Mouse (Mus musculus): ENCODE data around the gene Plekhh2. TPM values are rescaled to one million over a fixed set of nuclear protein-coding genes. Genes with fewer than 3 reads are reported as not detected.

Plekhh2 gene
- total and polyA plus RNA-seq, 3 experiments, result 0.21 to 1.7 (median 1.1) TPM

DNA sequence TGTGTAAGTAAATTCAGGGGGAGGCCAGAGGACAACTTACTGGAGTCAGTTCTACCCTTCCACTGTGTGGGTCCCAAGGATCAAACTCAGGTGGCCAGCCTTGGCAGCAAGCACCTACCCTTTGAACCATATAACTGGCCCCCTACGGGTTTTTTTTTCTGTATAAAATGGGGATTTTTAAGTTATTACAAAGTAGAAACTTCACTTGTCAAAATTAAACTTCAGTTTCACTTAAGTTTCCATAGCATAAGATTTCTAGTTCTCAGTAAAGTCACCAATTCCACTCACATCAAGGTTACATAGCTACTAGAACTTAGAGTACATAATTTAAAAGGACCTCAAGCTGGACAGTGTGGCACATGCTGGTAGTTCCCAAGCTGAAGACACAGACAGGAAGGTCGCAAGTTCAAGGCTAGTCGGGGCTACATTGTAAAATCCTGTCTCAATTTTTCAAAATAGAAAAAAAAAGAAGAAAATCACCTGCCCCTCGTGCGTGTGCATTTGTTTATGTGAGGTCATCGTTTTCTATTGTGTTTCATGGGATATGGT lies 104.9 kb downstream of the Plekhh2 start (continued):
- peak; percentile 51; the same call in 1 of the 2 replicates for TF ChIP-seq ZNF384 (IDR thresholded peaks at IDR 0.05; ENCODE audit: low read depth, low read length)
- TF ChIP-seq BHLHE40 (IDR thresholded peaks at IDR 0.05; ENCODE audit: low read depth, low read length), result peak; percentile 59
- 0 out of 2 replicates have a peak, but pooled peaks have one; percentile 42 for TF ChIP-seq EP300 (IDR thresholded peaks at IDR 0.05; ENCODE audit: low read length)
- TF ChIP-seq GABPA (IDR thresholded peaks at IDR 0.05; ENCODE audit: insufficient replicate concordance, low read depth, low read length), result no peak
- peak; percentile 42; the same call in 1 of the 2 replicates for TF ChIP-seq MEF2A (IDR thresholded peaks at IDR 0.05; ENCODE audit: borderline replicate concordance, low read depth, low read length)
- no peak for TF ChIP-seq ZKSCAN1 (IDR thresholded peaks at IDR 0.05; ENCODE audit: borderline replicate concordance, low read depth, low read length)
- no peak for TF ChIP-seq CHD2 (IDR thresholded peaks at IDR 0.05; ENCODE audit: low read length)
- peak; percentile 50; the same call in 1 of the 2 replicates for TF ChIP-seq ELF1 (IDR thresholded peaks at IDR 0.05; ENCODE audit: low read depth, low read length)

DNA sequence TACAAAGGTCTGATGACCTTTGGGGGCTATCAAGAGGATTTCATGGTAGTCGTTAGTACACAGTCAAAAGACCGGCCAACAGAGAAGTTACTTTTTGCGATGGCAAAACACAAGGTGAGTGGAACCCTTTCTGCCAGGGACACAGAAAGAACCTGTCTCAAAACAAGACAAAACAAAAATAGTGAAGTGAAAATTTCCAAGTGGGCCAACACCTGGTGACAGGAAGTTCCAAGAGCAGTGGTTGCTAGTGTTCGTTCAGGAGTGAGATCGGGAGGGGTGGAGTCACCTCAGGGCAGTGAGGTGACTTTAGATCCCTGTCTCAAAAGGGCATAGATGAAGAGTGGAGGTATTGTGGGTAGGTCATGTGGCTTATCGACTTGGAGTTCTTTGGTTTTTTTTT lies 106.3 kb downstream of the Plekhh2 start:
- dilution Hi-C loops (cut with MboI; ENCODE audit: extremely low pct_ligation_motif_present, extremely low pct_unique_long_range_greater_than_20kb, low sequenced_read_pairs) (no loop called here), in situ Hi-C loops (cut with MboI; ENCODE audit: low pct_ligation_motif_present, low pct_unique_long_range_greater_than_20kb, low sequenced_read_pairs) (no loop called here)
- TF ChIP-seq SMC3 (IDR thresholded peaks at IDR 0.05; ENCODE audit: low read depth, low read length), result no peak
- no peak for TF ChIP-seq SIN3A (IDR thresholded peaks at IDR 0.05; ENCODE audit: low read length)
- TF ChIP-seq USF2 (conservative IDR thresholded peaks at IDR 0.05; ENCODE audit: low read depth, low read length), result no peak
- no peak for TF ChIP-seq JUND (conservative IDR thresholded peaks at IDR 0.05; ENCODE audit: low read depth, low read length)
- TF ChIP-seq MAZ (IDR thresholded peaks at IDR 0.05; ENCODE audit: low read depth, low read length), result no peak
- TF ChIP-seq IRF4 (IDR thresholded peaks at IDR 0.05; ENCODE audit: low read depth, low read length), result peak; percentile 56; the same call in 1 of the 2 replicates
- TF ChIP-seq ZC3H11A (IDR thresholded peaks at IDR 0.05; ENCODE audit: low read depth, low read length), result no peak
- peak; percentile 50; the same call in 1 of the 2 replicates for TF ChIP-seq ELF1 (IDR thresholded peaks at IDR 0.05; ENCODE audit: low read depth, low read length)
- peak; percentile 76 for TF ChIP-seq EP300 (IDR thresholded peaks at IDR 0.05; ENCODE audit: low read length)
- peak; percentile 70; the same call in 1 of the 2 replicates for TF ChIP-seq MEF2A (IDR thresholded peaks at IDR 0.05; ENCODE audit: borderline replicate concordance, low read depth, low read length)
- TF ChIP-seq ZNF384 (IDR thresholded peaks at IDR 0.05; ENCODE audit: low read depth, low read length), result peak; percentile 88
- peak; percentile 60; the same call in 1 of the 2 replicates for TF ChIP-seq TCF12 (IDR thresholded peaks at IDR 0.05; ENCODE audit: low read depth, low read length)
- TF ChIP-seq ETS1 (conservative IDR thresholded peaks at IDR 0.05; ENCODE audit: low read depth, low read length), result 0 out of 2 replicates have a peak, but pooled peaks have one; percentile 34
- TF ChIP-seq USF1 (IDR thresholded peaks at IDR 0.05; ENCODE audit: low read depth, low read length), result no peak
- H3K4me3 ChIP-seq (replicated peaks in 1 of 3; ENCODE audit: low read depth in 2 of 3, low read length in 2 of 3, poor library complexity in 1 of 3), result no peak overlapping the region
- H3K4me2 ChIP-seq (ENCODE audit: insufficient read depth, low read depth, poor library complexity, severe bottlenecking), result peak overlapping the region; percentile 25; the same call in 1 of the 2 replicates
- H3K79me2 ChIP-seq (replicated peaks; ENCODE audit: control insufficient read depth, extremely low read depth, insufficient read depth, poor library complexity, severe bottlenecking), result no peaks in the 10 kb centered on the region
- H3K9ac ChIP-seq (ENCODE audit: insufficient read depth, low read depth), result no peak overlapping the region
- peaks cover 10% of the 10 kb centered on the region for H3K9me3 ChIP-seq (replicated peaks; ENCODE audit: low read length)
- peak; percentile 45 for DNase-seq (ENCODE audit: extremely low read depth)
- peaks cover 14% of the 10 kb centered on the region in 2 experiments for H3K36me3 ChIP-seq (replicated peaks in 1 of 2; ENCODE audit: control insufficient read depth in 1 of 2, insufficient read depth in 1 of 2, low read length in 1 of 2)
- H3K27me3 ChIP-seq (replicated peaks), result no peaks in the 10 kb centered on the region
- H3K4me1 ChIP-seq (ENCODE audit: control insufficient read depth in 1 of 2, insufficient read depth in 2 of 2), result peaks cover 21 to 38% of the 10 kb centered on the region in 2 experiments
- H3K27ac ChIP-seq (ENCODE audit: insufficient read depth, low read depth), result no peak overlapping the region
